Mouse (Mus musculus) activated CD4-positive, CD25-positive, alpha-beta regulatory T cell, adult 4 months (primary cell): ENCODE measurements around the gene Mapkap1. TPM values are rescaled to one million over a fixed set of nuclear protein-coding genes. Genes with fewer than 3 reads are reported as not detected.

Source experiments
- ATAC-seq: one replicate; pipeline ENCODE4 v1.8.0; 2017
- polyA plus RNA-seq, 2 experiments: library from polyadenylated mRNA; unstranded; fragments of 100-300 nt; shearing (Covaris generic); gene quantifications; one replicate each; pipeline ENCODE4 v1.2.1; 2017

The Mapkap1 gene
- polyA plus RNA-seq, 2 experiments from 2014 or later = 17.0 to 19.9 TPM

- ATAC-seq = no peak
These were observed 125.8 kb downstream of the Mapkap1 start for GRCm38 (mm10) chr2:34532394-34532793.

- no peak for ATAC-seq
These were observed 126.7 kb downstream of the Mapkap1 start for GRCm38 (mm10) chr2:34533281-34533680.

DNA sequence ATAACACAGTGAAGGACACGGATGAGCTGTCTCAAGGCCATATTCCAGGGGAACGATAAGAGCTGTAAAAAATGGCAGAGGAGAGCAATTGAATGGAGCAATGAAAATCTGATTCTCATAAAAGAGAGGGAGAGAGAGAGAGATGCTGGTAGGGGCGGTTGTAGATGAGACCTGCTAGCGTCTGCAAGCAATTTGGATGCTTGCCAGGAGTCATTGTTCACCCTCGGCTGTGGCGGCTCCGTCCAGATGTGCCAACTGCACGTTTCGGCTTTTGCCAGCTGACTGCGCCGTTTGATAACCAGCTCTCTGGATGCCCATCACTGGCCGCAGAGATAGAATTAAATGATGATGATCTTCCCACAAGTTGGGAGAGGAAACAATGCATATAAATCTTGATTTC is 128.4 kb downstream of the Mapkap1 start:
- ATAC-seq = no peak

DNA sequence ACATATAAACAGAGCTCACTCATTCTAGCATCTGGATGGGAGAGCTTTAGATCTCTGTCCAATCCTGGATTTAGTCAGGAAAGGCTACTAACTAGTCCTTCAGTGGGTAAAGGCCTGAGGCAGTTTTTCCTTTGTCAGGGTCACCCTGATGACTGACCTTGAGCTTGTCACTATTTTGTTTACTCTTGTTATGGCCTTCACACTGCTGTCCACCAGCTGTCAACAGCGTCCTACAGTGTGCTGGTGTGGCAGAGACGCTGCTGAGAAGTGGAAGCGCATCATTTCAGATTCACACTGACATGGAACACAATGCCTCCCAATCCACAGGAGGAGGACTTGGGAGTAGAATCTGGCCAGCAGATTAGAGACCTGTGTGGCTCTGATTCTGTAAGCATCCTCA is 130.8 kb downstream of the Mapkap1 start:
- ATAC-seq = no peak

DNA sequence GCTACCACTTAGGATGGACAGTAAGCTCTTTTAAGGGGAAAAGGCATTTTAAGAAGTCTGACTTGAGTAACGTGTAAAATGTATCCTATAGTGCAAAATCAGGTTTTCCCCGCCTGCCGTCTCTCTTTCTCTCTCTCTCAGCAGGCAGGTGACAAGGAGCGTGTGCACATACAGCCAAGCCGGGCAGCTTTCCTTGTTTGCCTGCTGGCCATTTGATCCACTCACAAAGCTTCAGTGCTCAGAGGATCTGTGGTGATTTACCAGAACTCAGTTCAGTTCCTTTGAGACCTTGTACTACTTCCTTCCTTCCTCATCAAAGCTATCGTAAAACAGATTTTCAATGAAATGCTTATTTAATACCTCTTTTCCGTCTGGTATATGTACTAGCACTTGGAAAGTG is 137.0 kb downstream of the Mapkap1 start:
- ATAC-seq = no peak

DNA sequence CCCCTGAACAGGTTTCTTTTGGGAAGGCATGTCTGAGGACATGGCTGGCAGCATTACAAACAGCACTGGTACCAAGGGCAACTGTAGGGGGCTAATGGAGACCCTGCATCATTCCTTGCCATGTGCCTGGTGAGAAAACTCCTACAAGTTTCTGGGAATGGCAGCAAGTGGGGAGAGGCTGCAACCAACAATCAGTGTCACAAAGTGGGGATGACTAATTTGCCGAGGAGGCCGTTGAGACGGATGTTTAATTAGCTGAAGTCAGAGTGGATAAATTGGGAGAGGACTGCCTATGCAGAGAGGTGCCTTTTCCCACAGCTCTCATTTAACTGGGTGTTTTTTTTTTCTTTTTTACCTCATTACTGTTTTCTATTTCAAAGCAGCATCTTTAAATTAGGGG is 137.4 kb downstream of the Mapkap1 start:
- no peak for ATAC-seq

DNA sequence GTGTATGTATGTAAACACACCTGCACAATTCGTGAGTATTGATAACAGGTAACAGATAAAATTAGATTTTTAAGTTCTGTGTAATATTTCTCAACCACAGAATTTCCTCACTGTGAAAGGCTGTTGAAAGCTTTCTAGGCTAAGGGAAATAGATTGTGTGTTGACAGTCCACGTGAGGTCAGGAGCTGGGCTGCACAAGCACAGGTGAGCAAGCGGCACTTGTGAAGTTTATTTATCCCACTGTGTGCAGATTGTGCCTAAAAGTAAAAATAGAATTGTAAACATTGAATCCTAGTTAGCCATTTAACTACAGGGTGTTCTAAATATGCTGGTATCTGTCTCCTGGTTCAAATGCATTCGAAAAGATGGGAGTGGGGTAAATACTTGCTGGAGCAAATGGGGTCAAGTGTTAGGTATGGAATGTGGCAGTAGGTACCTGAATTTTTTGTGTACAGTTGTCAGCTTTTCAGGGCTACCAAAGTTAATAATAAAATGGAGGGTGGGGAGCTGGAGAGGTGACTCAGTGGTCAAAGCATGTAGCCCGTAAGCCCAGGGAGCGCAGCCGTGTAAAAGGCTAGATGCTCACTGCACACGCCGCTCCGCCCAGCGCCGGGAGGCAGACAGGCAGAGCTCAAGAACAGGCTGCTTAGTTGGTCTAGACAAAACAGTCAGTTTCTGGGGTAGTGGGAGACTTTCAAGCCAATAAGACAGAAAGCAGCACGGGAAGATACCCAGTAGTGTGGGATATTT is 138.2 kb downstream of the Mapkap1 start:
- no peak for ATAC-seq

- ATAC-seq = no peak
These were observed 139.7 kb downstream of the Mapkap1 start for GRCm38 (mm10) chr2:34546176-34546677.

GRCm38 (mm10) chr2:34547516-34547915 is 140.9 kb downstream of the Mapkap1 start:
- ATAC-seq = no peak

- ATAC-seq = no peak
These were observed 142.4 kb downstream of the Mapkap1 start for GRCm38 (mm10) chr2:34548961-34549360.

- no peak for ATAC-seq
These were observed 142.9 kb downstream of the Mapkap1 start for GRCm38 (mm10) chr2:34549469-34549868.

- no peak for ATAC-seq
These were observed 146.2 kb downstream of the Mapkap1 start for GRCm38 (mm10) chr2:34552772-34553171.

GRCm38 (mm10) chr2:34553580-34554231 is 147.1 kb downstream of the Mapkap1 start:
- no peak for ATAC-seq

DNA sequence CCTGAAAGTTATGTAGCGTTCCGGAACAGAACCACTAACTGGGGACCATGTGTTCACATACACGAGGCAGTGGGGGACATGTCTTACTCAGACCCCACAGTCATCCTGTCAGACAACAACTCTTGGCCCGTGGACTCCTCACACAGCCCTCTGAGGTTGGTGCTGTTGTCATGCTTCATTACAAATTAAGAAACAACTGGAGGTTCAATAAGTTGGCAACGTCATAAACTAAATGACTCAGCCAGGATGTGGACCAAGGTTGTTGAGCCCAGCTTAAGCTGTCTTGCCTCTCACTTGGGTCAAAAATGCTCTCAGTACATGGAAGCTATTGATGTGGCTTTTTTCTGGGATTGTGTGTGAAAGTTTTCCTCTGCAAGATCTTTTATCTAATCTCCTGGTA is 153.6 kb downstream of the Mapkap1 start:
- no peak for ATAC-seq

- no peak for ATAC-seq
These were observed 156.6 kb downstream of the Mapkap1 start for GRCm38 (mm10) chr2:34563089-34563694.

GRCm38 (mm10) chr2:34563865-34564264 is 157.3 kb downstream of the Mapkap1 start:
- no peak for ATAC-seq

DNA sequence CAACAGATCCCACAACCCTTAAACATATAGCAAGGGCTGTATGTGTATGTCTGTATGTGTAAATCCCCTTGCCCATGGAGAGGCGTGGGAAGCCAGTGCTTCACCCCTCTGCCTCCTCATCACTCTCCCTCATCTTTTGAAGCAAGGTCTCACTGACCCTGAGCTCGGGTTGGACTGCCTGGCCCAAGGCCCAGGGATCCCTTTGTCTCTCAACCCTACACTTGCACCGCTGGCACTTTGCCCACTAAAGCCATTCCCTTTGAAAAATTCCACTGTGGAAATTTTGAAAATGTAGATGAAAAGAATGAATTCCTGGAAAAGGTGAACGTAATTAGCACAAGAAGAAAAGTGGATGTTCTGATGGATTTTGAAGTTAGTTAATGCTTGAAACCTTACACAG is 159.6 kb downstream of the Mapkap1 start:
- no peak for ATAC-seq

- ATAC-seq = no peak
These were observed 160.0 kb downstream of the Mapkap1 start for GRCm38 (mm10) chr2:34566601-34567000.

DNA sequence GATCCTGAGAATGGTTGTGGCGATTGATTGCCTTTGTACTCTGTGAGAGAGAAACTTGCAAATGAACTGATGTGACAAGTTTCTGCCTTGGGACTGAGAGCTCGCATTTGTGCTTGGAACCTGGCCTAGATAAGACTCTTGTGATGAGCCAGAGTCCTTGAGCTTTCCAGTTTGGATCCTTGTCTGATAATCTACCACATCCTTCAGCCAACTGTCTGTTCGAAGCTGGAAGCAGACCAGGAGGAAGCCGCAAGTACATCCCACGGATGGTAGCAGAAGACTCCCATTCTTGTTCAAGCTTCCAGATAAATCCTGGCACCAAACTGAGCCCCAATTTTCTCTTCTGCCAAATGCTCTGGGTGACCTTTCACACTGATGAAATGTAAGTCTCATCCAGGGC is 162.6 kb downstream of the Mapkap1 start:
- no peak for ATAC-seq

DNA sequence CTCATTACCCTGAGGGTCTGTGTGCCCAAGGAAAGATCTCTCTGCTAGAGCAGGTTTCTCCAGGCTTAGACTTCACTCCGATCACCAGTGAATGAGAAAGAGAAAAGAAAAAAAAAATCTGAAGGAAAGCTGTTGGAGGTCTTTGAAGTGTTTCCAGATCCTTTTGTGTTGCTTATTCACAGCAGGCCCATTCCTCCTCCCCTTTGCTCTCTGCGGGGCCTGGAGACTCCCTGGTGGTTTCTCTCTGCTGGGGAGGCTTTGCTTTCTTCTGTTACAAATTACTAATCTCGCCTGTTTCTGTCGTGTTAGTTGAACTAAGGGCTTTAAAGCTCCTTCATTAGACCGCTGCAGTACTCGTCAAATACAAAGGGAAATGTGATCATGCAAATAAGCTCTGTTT is 163.8 kb downstream of the Mapkap1 start:
- no peak for ATAC-seq

DNA sequence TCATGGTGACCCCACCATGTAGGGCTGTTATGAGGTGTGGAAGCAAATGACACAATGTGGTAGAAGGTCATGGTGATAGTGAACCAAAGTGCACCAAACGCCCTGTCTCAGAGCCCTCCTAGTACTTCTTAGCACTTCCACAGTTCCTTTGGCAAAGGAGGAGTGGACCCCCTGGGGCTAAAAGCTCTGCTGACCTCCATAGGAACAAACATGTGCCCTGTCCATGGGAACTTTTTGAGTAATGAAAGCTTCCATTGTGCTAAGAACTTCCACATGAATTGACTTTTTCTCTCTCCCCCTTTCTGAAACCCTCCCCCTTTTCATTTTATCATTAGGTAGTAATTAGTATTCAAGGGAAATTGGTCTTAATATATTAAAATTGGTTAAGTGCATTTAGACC is 164.5 kb downstream of the Mapkap1 start:
- ATAC-seq = no peak

DNA sequence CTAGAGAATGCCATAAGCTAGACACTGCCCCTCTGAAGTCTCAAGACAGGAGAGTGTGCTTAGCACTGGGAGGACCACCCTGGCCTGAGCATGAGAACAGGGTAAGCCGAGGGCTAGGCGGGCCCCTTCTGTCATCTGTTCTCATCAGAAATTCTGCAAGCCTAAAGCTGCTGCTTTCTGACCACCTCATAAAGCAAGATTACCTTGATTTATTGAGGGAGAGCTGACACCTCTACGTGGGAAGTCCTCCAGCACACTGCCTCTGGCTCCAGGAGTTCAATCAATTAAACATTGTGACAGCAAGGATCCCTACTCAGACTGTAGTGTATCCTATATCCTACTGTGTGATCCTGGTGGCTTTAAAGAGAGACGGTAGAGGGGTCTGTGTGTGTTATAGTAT is 166.5 kb downstream of the Mapkap1 start:
- no peak for ATAC-seq

DNA sequence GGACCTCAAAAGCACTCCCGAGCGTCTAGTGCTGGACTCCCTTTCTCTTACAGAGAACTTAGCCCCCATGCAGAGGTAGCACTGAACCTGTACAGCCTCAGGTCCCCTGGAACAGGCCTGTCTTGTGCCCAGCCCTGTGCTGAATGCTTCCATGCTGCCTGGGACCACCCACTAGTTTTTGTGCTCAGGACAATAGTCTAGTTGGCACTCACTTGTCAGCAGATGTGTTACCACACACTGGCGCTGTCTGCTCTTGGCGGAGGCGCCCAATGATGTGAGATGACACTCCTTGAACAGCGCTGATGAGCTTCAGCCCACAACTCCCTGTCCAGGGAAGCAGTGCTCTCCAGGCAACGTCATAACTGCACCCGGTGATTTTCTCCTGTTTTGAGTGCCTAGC is 182.0 kb downstream of the Mapkap1 start:
- ATAC-seq = no peak
